Mouse (Mus musculus) G1E (cell line): Measurements from ENCODE around the gene Tmem132b.

Experiments used
- CTCF ChIP-seq: IDR thresholded peaks from 2 replicates; pipeline ENCODE4 v1.5.1; 2012; ENCODE audit warnings: low read depth, low read length, inconsistent platforms, mixed read lengths
- GATA1 ChIP-seq: IDR thresholded peaks from 2 replicates; pipeline ENCODE4 v1.6.1; 2012; ENCODE audit warnings: borderline replicate concordance, low read length, inconsistent platforms, mixed read lengths
- GATA2 ChIP-seq: IDR thresholded peaks from 2 replicates; pipeline ENCODE4 v1.6.1; 2012; ENCODE audit warnings: low read depth, low read length, inconsistent platforms, borderline replicate concordance
- POLR2AphosphoS5 ChIP-seq: IDR thresholded peaks from 2 replicates; pipeline ENCODE4 v1.6.1; 2012; ENCODE audit warnings: low read depth, low read length, inconsistent platforms; ENCODE audit not compliant: insufficient replicate concordance
- TAL1 ChIP-seq: conservative IDR thresholded peaks from 2 replicates; pipeline ENCODE4 v1.6.1; 2012; ENCODE audit warnings: low read depth, low read length, inconsistent platforms, mixed read lengths

DNA sequence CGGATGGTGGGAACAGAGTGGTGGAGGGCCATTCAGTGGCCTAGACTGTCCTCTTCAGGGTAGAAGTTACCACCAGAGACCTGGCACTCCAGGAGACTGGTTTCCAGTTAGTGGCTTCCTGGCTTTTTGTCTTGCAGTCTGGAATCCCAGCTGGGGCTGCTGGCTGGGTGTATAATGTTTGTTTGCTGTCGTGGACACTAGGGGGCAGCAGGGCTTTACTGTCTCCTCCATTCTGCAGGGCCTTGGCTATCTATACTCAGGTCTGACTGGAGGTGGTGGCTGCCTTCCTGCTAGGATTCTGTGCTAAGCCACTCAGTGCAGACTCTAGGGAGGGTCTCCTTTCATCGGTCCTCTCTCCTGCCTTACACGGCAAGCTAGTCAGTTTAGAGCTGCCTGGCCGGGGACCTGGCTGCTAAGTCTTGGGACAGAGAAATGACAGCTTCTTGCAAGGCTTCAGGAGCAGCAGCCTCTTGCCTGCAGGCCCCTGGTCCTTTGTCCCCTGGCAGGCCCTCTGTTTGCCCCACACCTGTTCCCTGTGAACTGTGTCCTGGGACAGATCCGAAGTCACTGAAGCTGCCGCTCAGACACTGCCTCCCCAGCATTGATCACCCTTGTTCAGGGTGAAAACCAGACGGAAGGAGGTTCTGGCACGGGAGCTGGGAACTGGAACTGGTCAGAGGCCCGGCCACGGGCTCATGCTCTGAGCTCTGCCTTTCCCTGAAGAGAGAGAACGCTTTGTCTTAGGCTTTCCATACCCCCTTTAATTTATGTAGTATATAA lies 33.6 kb upstream of the Tmem132b start:
- TF ChIP-seq CTCF (0 out of 2 replicates have a peak, but pooled peaks have one; percentile 24), GATA1 (no peak), TAL1 (no peak), GATA2 (no peak), POLR2AphosphoS5 (no peak)
